Mouse (Mus musculus) MN1 (cell line): ENCODE data around the gene Gm16440.
"Not testable (repeated sequence)": the region's sequence is repeated elsewhere in the genome, so short reads cannot be mapped to it uniquely, and the experiment has no call there.

Experiments used
- DNase-seq: peaks from one replicate; pipeline ENCODE4 v3.0.0-alpha.2; 2016; ENCODE audit warnings: low spot score

The Gm16440 gene

DNA sequence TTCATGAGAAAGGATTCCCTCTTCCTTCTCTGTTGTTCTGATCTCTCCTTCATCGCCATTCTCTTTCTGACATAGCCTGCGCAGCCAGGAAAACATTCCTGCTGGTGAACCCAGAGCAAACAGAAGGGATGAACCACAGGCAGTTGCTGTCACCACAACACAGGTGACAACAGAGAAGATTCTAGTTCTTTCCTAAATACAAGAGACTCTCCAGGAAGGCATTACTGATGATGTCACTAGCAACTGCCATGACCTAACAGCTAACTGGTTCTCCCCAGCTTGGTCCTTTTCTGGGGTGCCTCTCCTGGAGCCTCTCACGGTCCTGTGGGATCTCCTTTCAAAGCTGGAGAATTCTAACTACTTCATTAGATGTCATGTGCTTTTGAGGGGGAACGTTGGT is at the start of gene Gm16440:
Gm16440 (minus strand) TSS at position 101 of the 400 bp plus-strand sequence.
- DNase-seq: not testable (repeated sequence)

DNA sequence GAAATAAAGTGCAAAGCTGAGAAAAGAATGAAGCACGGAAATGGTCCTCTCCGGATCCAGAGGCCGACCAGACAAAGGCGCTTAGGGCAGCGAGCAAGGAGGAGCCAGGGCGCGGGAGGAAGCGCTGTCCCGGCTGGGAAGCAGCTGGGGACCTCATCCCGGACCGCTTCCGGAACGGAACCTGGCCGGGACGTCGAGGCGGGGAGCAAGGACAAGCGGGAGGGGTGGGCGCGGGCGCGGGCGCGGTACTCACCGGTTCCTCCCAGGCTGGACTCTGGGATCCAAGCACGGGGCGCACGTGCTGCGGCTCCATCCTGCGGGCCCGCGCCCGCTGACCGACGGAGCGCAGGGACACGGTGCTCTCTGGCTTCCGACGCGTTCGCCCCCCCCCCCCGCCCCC is 36.6 kb upstream of the Gm16440 start:
- DNase-seq: not testable (repeated sequence)

DNA sequence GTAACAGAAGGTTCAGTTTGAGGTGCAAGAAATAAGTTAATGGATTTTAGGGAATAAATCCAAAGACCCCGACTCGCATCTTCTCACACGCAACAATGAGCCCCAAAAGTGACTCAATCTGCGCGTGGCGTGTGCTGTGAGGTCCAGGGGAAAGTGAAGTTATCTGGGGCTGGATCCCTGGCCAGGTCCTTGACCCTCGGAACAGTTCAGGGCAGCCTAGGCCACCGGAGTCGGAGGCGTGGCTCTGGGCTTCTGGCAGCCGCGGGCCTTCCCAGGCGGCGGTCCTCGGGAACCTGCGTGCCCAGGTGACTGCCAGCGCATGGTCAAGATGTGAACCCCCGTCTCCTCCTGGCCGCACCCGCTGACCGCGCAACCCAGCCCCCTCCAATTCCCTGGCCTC is 36.2 kb upstream of the Gm16440 start:
- not testable (repeated sequence) for DNase-seq

DNA sequence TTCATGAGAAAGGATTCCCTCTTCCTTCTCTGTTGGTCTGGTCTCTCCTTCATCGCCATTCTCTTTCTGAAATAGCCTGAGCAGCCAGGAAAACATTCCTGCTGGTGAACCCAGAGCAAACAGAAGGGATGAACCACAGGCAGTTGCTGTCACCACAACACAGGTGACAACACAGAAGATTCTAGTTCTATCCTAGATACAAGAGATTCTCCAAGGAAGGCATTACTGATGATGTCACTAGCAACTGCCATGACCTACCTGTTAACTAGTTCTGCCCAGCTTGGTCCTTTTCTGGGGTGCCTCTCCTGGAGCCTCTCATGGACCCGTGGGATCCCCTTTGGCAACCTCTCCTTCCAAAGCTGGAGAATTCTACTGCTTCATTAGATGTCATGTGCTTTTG is 22.3 kb upstream of the Gm16440 start, which contains the start of gene Gm3591:
Gm3591 (minus strand) TSS at position 101 of the 400 bp plus-strand sequence.
- DNase-seq: not testable (repeated sequence)

DNA sequence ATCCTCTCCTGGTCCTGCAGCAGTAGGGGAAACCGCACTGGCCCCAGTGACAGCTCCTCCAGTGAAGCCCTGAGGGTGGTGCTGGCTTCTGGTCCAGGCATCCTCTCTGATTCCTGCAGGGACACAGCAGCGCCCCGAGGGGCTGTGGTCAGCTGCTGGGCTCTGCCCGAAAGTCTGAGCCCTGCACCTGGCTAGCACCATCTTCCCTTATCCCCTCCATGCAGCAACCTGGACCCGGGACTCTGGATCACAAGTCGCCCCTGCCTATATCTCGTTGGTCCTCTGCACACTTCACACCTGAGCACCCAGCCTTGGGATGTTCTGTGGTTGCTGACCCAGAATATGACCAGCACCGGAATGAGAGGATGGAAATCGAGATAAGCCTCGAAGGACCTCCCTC is 46.5 kb downstream of the Gm16440 start, which contains the start of gene Gm3618:
Gm3618 (minus strand) TSS at position 101 of the 400 bp plus-strand sequence.
- not testable (repeated sequence) for DNase-seq
